Mouse (Mus musculus) liver, embryonic 14.5 days (tissue): Measurements from ENCODE around the gene Sphk2.
A peak's percentile ranks its signal among the peaks of the same experiment; 100 is the strongest.

Experiments used
- CTCF ChIP-seq: IDR thresholded peaks from 2 replicates; pipeline ENCODE4 v1.5.1; 2016; ENCODE audit warnings: antibody characterized with exemption, low read depth, control low read depth
- EP300 ChIP-seq: IDR thresholded peaks from 2 replicates; pipeline ENCODE4 v1.6.1; 2016; ENCODE audit warnings: antibody characterized with exemption, low read depth

- peak; percentile 41 for TF ChIP-seq CTCF
- TF ChIP-seq EP300, result no peak
These were observed 2.8 kb upstream of the Sphk2 start, which contains the start of gene Fam83e for GRCm38 (mm10) chr7:45720413-45721233.
